Mouse (Mus musculus) forebrain, embryonic 15.5 days (tissue): ENCODE measurements around the gene Gm10961. TPM values are rescaled to one million over a fixed set of nuclear protein-coding genes. Genes with fewer than 3 reads are reported as not detected.
A peak's percentile ranks its signal among the peaks of the same experiment; 100 is the strongest.

Source experiments
- ATAC-seq: fragments of 200-750 bp; cut with Nextera tagmentation; replicated peaks from 2 replicates; pipeline ENCODE4 v1.8.0; 2017; ENCODE audit warnings: mild to moderate bottlenecking, moderate TSS enrichment, moderate library complexity
- H3K27ac ChIP-seq: fragments of 300-500 bp; sonication (generic); replicated peaks from 2 replicates; pipeline ENCODE4 v1.5.1; 2015; ENCODE audit warnings: mild to moderate bottlenecking, inconsistent platforms
- H3K27me3 ChIP-seq: fragments of 300-500 bp; sonication (generic); 2 replicates; pipeline ENCODE4 v1.6.1; 2015; ENCODE audit warnings: inconsistent platforms
- H3K36me3 ChIP-seq: fragments of 300-500 bp; sonication (generic); 2 replicates; pipeline ENCODE4 v1.6.1; 2015; ENCODE audit warnings: mild to moderate bottlenecking, inconsistent platforms
- H3K4me1 ChIP-seq: fragments of 300-500 bp; sonication (generic); 2 replicates; pipeline ENCODE4 v1.6.1; 2015; ENCODE audit warnings: inconsistent platforms
- H3K4me2 ChIP-seq: fragments of 300-500 bp; sonication (generic); replicated peaks from 2 replicates; pipeline ENCODE4 v1.6.1; 2015; ENCODE audit warnings: mild to moderate bottlenecking, inconsistent platforms
- H3K4me3 ChIP-seq: fragments of 300-500 bp; sonication (generic); 2 replicates; pipeline ENCODE4 v1.5.1; 2015; ENCODE audit warnings: mild to moderate bottlenecking, inconsistent platforms
- H3K9ac ChIP-seq: fragments of 300-500 bp; sonication (generic); replicated peaks from 2 replicates; pipeline ENCODE4 v1.6.1; 2015; ENCODE audit warnings: mild to moderate bottlenecking, inconsistent platforms
- H3K9me3 ChIP-seq: fragments of 300-500 bp; sonication (generic); 2 replicates; pipeline ENCODE4 v1.6.1; 2016; ENCODE audit warnings: inconsistent platforms
- WGBS: fragments of 180-500 bp; shearing (Covaris S2); methylation state at CpG from one replicate; pipeline ENCODE4 v1.1.7; 2015; ENCODE audit warnings: mixed read lengths; 5-methylcytosine and 5-hydroxymethylcytosine counted together
- polyA plus RNA-seq: library from polyadenylated mRNA; unstranded; fragments of >200 nt; fragmentation: Nextera tagmentation; extraction: Ambion mirVana; gene quantifications from 2 replicates; pipeline ENCODE4 v1.2.1, GENCODE M21; 2015

Gm10961 gene
- polyA plus RNA-seq, 1 experiment from 2014 or later = not detected

GRCm38 (mm10) chr3:107621286-107622075 is 9.6 kb upstream of the Gm10961 start:
- H3K4me2 ChIP-seq = no peak overlapping the region
- no peak overlapping the region for H3K4me3 ChIP-seq
- no peaks in the 10 kb centered on the region for H3K4me1 ChIP-seq
- WGBS = 92% methylated on average over 21 of the region's 21 CpGs
- no peak for ATAC-seq
- no peak overlapping the region for H3K27ac ChIP-seq
- no peaks in the 10 kb centered on the region for H3K9me3 ChIP-seq
- peaks cover 96% of the 10 kb centered on the region for H3K36me3 ChIP-seq
- H3K27me3 ChIP-seq = no peaks in the 10 kb centered on the region
- no peak overlapping the region for H3K9ac ChIP-seq

DNA sequence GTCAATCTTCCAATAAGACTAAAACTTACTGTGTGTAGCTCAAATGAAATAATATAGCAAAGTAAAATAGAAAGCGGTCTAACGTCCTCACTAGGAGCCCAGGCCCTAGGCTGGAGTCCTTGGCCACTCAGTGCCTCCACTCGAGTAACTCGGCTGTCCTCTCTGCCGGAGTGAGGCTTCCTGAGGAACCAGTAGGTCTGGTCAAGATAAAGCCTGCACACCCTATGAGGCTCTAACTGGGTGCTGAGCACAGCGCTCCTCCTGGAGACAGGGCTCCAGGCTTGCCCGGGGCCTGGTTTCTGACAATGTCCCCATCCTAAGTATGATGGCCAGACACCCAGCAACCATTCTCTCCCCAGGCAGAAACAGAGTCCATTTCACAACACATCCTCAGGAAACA is 8.6 kb upstream of the Gm10961 start:
- H3K4me2 ChIP-seq = no peak overlapping the region
- H3K27me3 ChIP-seq = no peaks in the 10 kb centered on the region
- no peak overlapping the region for H3K9ac ChIP-seq
- no peak overlapping the region for H3K4me3 ChIP-seq
- WGBS = 94% methylated on average over 7 of the region's 7 CpGs
- ATAC-seq = no peak
- H3K9me3 ChIP-seq = no peaks in the 10 kb centered on the region
- no peak overlapping the region for H3K27ac ChIP-seq
- H3K36me3 ChIP-seq = peaks cover 94% of the 10 kb centered on the region
- H3K4me1 ChIP-seq = no peaks in the 10 kb centered on the region

GRCm38 (mm10) chr3:107624424-107624823 is 6.7 kb upstream of the Gm10961 start:
- no peaks in the 10 kb centered on the region for H3K9me3 ChIP-seq
- peaks cover 85% of the 10 kb centered on the region for H3K36me3 ChIP-seq
- H3K9ac ChIP-seq = no peak overlapping the region
- no peak overlapping the region for H3K4me3 ChIP-seq
- ATAC-seq = no peak
- no peak overlapping the region for H3K27ac ChIP-seq
- H3K27me3 ChIP-seq = no peaks in the 10 kb centered on the region
- WGBS = 96% methylated on average over 8 of the region's 8 CpGs
- peaks cover 2% of the 10 kb centered on the region for H3K4me1 ChIP-seq
- H3K4me2 ChIP-seq = no peak overlapping the region

- 92% methylated on average over 8 of the region's 8 CpGs for WGBS
Measured at GRCm38 (mm10) chr3:107625536-107625935, 5.6 kb upstream of the Gm10961 start.

DNA sequence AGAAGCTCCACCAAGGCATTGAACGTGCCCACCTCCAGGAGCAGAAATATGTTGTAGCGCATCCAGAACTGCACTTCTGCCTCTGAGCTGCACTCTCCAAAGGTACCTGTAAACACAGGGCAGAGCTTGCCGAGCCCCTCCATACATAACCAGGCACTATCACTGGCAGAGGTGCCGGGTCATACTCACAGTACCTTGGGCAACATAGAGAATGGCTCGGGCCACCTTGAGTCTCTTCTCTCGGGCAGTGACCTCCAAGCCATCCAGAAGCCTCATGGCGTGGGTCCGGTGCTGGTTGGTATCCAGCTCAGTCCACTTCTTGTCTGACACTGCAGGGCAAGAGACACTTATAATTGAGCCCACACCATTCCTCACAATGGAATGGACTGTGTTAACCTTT is 4.4 kb upstream of the Gm10961 start:
- 97% methylated on average over 8 of the region's 8 CpGs for WGBS
- ATAC-seq = no peak

More at GRCm38 (mm10) chr3:107625536-107625935, 5.6 kb upstream of the Gm10961 start:
- Histone ChIP-seq H3K36me3 (peaks cover 79% of the 10 kb centered on the region), H3K4me2 (no peak overlapping the region), H3K9ac (no peak overlapping the region), H3K9me3 (no peaks in the 10 kb centered on the region), H3K27ac (no peak overlapping the region), H3K27me3 (no peaks in the 10 kb centered on the region), H3K4me1 (peaks cover 13% of the 10 kb centered on the region), H3K4me3 (no peak overlapping the region)
- ATAC-seq = no peak

DNA sequence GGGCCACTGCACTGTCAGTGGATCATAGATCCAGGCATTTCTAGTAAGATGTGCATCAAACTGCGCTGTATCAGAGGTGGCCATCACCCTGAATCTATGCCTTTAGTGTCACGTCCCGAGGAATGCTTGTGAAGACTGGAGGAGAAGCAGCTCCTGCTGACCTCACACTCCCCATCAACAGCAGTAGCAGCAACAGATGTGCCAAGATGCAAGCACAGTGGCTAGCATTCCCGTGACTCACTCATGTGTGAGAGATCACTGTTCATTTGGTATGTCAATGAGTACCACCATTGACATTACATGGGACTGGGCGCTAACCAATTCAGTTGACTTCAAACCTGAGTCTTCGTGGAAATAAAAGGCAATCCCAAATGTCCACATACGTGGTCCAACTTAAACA is 3.5 kb upstream of the Gm10961 start:
- ATAC-seq = no peak
- WGBS = 86% methylated on average over 7 of the region's 7 CpGs
- Histone ChIP-seq H3K36me3 (peaks cover 59% of the 10 kb centered on the region), H3K4me1 (peaks cover 21% of the 10 kb centered on the region), H3K9me3 (no peaks in the 10 kb centered on the region), H3K27ac (no peak overlapping the region), H3K4me2 (no peak overlapping the region), H3K9ac (no peak overlapping the region), H3K27me3 (no peaks in the 10 kb centered on the region), H3K4me3 (no peak overlapping the region)

More for the DNA sequence above, 4.4 kb upstream of the Gm10961 start:
- Histone ChIP-seq H3K4me2 (no peak overlapping the region), H3K9me3 (no peaks in the 10 kb centered on the region), H3K4me3 (no peak overlapping the region), H3K4me1 (peaks cover 16% of the 10 kb centered on the region), H3K36me3 (peaks cover 68% of the 10 kb centered on the region), H3K9ac (no peak overlapping the region), H3K27me3 (no peaks in the 10 kb centered on the region), H3K27ac (no peak overlapping the region)

DNA sequence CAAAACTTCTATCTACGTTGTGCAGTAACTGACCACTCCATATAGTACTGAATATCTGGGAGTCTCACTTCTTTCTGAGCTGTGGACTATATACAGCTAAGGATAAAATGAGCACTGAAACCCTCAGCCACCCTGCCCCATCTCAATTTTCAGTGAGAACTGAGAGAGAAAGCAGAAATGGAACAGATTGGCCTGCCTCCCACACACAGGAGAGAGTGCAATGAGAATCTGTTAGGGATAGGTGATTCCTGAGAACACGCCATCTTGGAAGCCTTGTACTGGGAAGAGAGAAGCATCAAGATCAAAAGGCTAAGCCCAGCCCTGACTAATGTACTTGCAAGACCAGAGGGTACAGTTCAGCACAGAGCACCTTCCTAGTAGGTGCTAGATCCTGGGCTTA is 2.6 kb upstream of the Gm10961 start:
- H3K27ac ChIP-seq = no peak overlapping the region
- 97% methylated on average over 2 of the region's 2 CpGs for whole genome bisulfite sequencing
- no peaks in the 10 kb centered on the region for H3K9me3 ChIP-seq
- H3K9ac ChIP-seq = no peak overlapping the region
- peaks cover 21% of the 10 kb centered on the region for H3K4me1 ChIP-seq
- no peaks in the 10 kb centered on the region for H3K27me3 ChIP-seq
- no peak overlapping the region for H3K4me2 ChIP-seq
- H3K4me3 ChIP-seq = no peak overlapping the region
- peaks cover 50% of the 10 kb centered on the region for H3K36me3 ChIP-seq
- no peak for ATAC-seq

DNA sequence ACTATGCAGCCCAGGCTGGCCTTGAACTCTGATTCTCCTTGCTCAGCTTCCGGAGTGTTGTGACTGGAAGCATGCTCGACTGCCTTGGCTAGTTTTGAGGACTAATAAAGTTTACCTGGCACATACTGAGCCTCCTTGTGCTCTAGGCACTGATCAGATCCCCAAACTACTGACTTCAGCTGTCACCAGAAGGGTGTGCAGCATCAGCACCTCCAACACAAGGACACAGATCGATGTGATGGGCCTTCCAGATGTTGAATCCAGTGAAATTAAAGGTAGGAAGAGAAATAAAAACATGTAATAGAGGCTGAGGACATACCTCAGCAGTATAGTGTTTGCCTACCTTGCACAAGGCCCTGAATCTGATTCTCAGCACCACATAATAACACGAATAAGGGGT is 1.7 kb upstream of the Gm10961 start:
- H3K4me1 ChIP-seq = peaks cover 21% of the 10 kb centered on the region
- H3K27me3 ChIP-seq = no peaks in the 10 kb centered on the region
- no peak overlapping the region for H3K4me3 ChIP-seq
- no peaks in the 10 kb centered on the region for H3K9me3 ChIP-seq
- 92% methylated on average over 4 of the region's 4 CpGs for WGBS
- ATAC-seq = no peak
- H3K36me3 ChIP-seq = peaks cover 41% of the 10 kb centered on the region
- no peak overlapping the region for H3K27ac ChIP-seq
- no peak overlapping the region for H3K4me2 ChIP-seq
- H3K9ac ChIP-seq = no peak overlapping the region

DNA sequence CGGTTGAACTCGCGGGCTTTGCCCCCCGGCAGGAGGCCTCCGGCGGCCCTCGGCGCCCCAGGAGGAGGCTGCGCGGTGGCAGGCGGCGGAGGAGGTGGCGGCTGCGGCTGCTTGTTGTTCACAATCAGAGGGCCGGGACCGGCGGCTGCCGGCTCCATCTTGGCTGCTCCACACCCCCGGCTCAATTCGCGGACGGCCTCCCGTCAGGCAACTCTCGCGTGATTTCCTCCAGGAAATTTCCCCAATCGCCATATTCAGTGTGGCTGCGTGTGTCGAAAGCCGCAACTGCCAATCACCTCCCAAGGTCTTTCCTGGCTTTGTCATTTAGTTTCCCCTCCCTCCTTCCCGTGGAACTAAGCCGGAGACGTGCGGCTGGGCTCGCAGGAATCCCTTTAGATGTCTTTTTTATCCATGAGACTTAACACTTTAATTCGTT is 419 bp downstream of the Gm10961 start, which contains the start of gene Strip1:
TSS of gene Strip1 (minus strand) at position 172 of the 436 bp plus-strand sequence.
- peak within 1 kb of the TSS; percentile 70 for H3K4me2 ChIP-seq
- peak within 1 kb of the TSS; percentile 100 for H3K9ac ChIP-seq
- ATAC-seq = peak; percentile 98
- H3K27ac ChIP-seq = peak within 1 kb of the TSS; percentile 99
- H3K36me3 ChIP-seq = peaks cover 20% of the 10 kb centered on the region
- under 1% methylated on average over 35 of the region's 35 CpGs for WGBS
- no peaks in the 10 kb centered on the region for H3K9me3 ChIP-seq
- no peaks in the 10 kb centered on the region for H3K27me3 ChIP-seq
- H3K4me1 ChIP-seq = peaks cover 21% of the 10 kb centered on the region
- H3K4me3 ChIP-seq = peak within 1 kb of the TSS; percentile 82

GRCm38 (mm10) chr3:107632786-107633185 is 1.7 kb downstream of the Gm10961 start:
- WGBS = 87% methylated on average over 4 of the region's 4 CpGs

DNA sequence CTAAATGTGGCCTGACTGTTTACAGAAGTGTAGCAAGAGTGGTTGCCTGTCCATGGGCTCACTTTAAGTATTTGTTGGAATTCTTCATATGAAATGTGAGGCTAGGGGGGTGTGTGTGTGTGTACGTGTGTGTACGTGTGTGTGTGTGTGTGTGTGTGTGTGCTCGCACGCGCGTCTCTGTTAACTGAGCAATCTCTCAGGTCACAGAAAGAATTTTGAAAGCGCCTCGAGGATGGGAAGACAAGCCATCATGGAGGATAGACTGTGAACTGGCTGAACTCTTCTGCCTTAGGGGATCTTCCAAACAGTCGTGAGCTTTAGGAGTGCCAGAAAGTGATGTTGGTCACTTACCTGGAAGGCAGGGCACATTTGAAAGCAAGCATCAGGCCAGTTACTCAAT is 2.8 kb downstream of the Gm10961 start:
- H3K27me3 ChIP-seq = no peaks in the 10 kb centered on the region
- no peak for ATAC-seq
- 93% methylated on average over 9 of the region's 9 CpGs for WGBS

More at GRCm38 (mm10) chr3:107632786-107633185, 1.7 kb downstream of the Gm10961 start:
- Histone ChIP-seq H3K9me3 (no peaks in the 10 kb centered on the region), H3K9ac (no peak overlapping the region), H3K4me3 (no peak overlapping the region), H3K27me3 (no peaks in the 10 kb centered on the region), H3K4me2 (no peak overlapping the region), H3K36me3 (peaks cover 9% of the 10 kb centered on the region; the same call in 1 of the 2 replicates), H3K27ac (no peak overlapping the region), H3K4me1 (peaks cover 21% of the 10 kb centered on the region)
- ATAC-seq = no peak

GRCm38 (mm10) chr3:107635836-107636235 is 4.7 kb downstream of the Gm10961 start:
- Histone ChIP-seq H3K36me3 (no peaks in the 10 kb centered on the region), H3K9ac (no peak overlapping the region), H3K9me3 (no peaks in the 10 kb centered on the region), H3K4me3 (no peak overlapping the region), H3K27ac (no peak overlapping the region), H3K27me3 (no peaks in the 10 kb centered on the region), H3K4me1 (peaks cover 6% of the 10 kb centered on the region), H3K4me2 (no peak overlapping the region)
- no peak for ATAC-seq
- 67% methylated on average over 8 of the region's 8 CpGs for WGBS

More for the DNA sequence above, 2.8 kb downstream of the Gm10961 start:
- peaks cover 21% of the 10 kb centered on the region for H3K4me1 ChIP-seq
- no peaks in the 10 kb centered on the region for H3K9me3 ChIP-seq
- no peak overlapping the region for H3K4me3 ChIP-seq
- no peak overlapping the region for H3K4me2 ChIP-seq
- H3K9ac ChIP-seq = no peak overlapping the region
- H3K36me3 ChIP-seq = peaks cover 4% of the 10 kb centered on the region; the same call in 1 of the 2 replicates
- H3K27ac ChIP-seq = no peak overlapping the region
